In the genomic region with DNA sequence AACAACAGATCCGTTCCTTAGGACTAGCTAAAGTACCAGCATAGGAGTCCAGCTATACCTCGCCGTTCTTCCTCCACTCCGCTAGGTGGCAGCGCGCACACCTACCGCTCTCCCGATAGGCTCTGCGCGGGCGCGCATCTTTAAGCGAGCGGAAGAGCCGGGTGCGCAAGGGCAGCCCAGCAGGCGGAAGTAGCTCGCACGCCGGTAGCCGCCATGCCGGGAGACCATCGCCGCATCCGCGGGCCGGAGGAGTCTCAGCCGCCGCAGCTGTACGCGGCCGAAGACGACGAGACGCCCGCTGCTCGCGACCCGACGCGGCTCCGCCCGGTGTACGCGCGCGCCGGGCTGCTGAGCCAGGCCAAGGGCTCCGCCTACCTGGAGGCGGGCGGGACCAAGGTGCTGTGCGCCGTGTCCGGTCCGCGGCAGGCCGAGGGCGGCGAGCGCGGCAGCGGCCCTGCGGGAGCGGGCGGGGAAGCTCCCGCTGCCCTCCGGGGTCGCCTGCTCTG, we compare ENCODE assay signal across 8 mouse cellular contexts. TPM values are rescaled to one million over a fixed set of nuclear protein-coding genes. Genes with fewer than 3 reads are reported as not detected.
DNase-seq lines count a peak whose midpoint lies in the region; ATAC-seq and TF ChIP-seq lines count a peak whose summit lies in the region.

A gene (plus strand): TSS at position 182 of the 506 bp plus-strand sequence.

- under 1% methylated on average over 68 of the region's 68 CpGs for WGBS in cerebellum, adult 2 months
- WGBS in hindbrain, embryonic 10.5 days, result 1% methylated on average over 68 of the region's 68 CpGs
- WGBS in lung, postnatal 0 days, result under 1% methylated on average over 52 of the region's 68 CpGs

- no peaks in the 10 kb centered on the region for H3K27me3 ChIP-seq in MEL (ENCODE audit: control insufficient read depth in 1 of 2, insufficient read depth in 2 of 2, low read length in 2 of 2)
- H3K27me3 ChIP-seq in cerebellum, adult 2 months (ENCODE audit: control insufficient read depth, insufficient read depth, low read length), result no peaks in the 10 kb centered on the region
- H3K27me3 ChIP-seq in hindbrain, embryonic 10.5 days (ENCODE audit: insufficient read depth, poor library complexity, severe bottlenecking), result no peaks in the 10 kb centered on the region
- no peaks in the 10 kb centered on the region for H3K27me3 ChIP-seq in lung, postnatal 0 days (replicated peaks; ENCODE audit: insufficient read depth, low read length)

- peak; percentile 87 to 90; a peak in 3 of 4 replicates for TF ChIP-seq POLR2A in MEL (IDR thresholded peaks at IDR 0.05; ENCODE audit: control insufficient read depth in 1 of 2, insufficient read depth in 1 of 2, low read depth in 1 of 2, low read length in 2 of 2, poor library complexity in 1 of 2)
- TF ChIP-seq POLR2A in cerebellum, adult 2 months (IDR thresholded peaks at IDR 0.05; ENCODE audit: borderline replicate concordance, insufficient read depth, low read length), result peak; percentile 52; the same call in 1 of the 2 replicates

- peaks cover 20% of the 10 kb centered on the region for H3K79me2 ChIP-seq in MEL (ENCODE audit: control insufficient read depth, insufficient read depth, low read length, poor library complexity)

- DNase-seq in MEL (ENCODE audit: low read depth, low spot score), result peak; percentile 97
- DNase-seq in cerebellum, adult 2 months, result peak; percentile 92
- peak; percentile 94 for DNase-seq in forelimb bud, embryonic 11.5 days (ENCODE audit: low read depth, low spot score)
- DNase-seq in hindbrain, embryonic 10.5 days (ENCODE audit: low spot score), result peak; percentile 92
- DNase-seq in layer of hippocampus, adult 9-11 months, result peak; percentile 92
- DNase-seq in lung, postnatal 0 days (ENCODE audit: low spot score), result peak; percentile 96
- DNase-seq in ovary, postnatal 14 days (ENCODE audit: low spot score), result peak; percentile 83
- peak; percentile 91 for DNase-seq in thymus, postnatal 14 days

- ATAC-seq in lung, postnatal 0 days, result peak; percentile 97

- H3K4me3 ChIP-seq in MEL (ENCODE audit: control insufficient read depth in 1 of 2, insufficient read depth in 1 of 2, low read depth in 2 of 2, low read length in 2 of 2), result peak within 1 kb of the TSS; percentile 62 to 98
- peak within 1 kb of the TSS; percentile 60 for H3K4me3 ChIP-seq in cerebellum, adult 2 months (replicated peaks; ENCODE audit: insufficient read depth, low read depth, low read length)
- peak within 1 kb of the TSS; percentile 95 for H3K4me3 ChIP-seq in hindbrain, embryonic 10.5 days
- peak within 1 kb of the TSS; percentile 96 for H3K4me3 ChIP-seq in lung, postnatal 0 days (ENCODE audit: low read depth, low read length)

- no peak; the same call in 1 of the 2 replicates for TF ChIP-seq RAD21 in MEL (IDR thresholded peaks at IDR 0.05; ENCODE audit: low read depth, low read length)

- peaks cover 12 to 22% of the 10 kb centered on the region in 2 experiments for H3K36me3 ChIP-seq in MEL (ENCODE audit: control insufficient read depth in 1 of 2, insufficient read depth in 2 of 2, low read length in 2 of 2)
- peaks cover 72% of the 10 kb centered on the region for H3K36me3 ChIP-seq in hindbrain, embryonic 10.5 days
- H3K36me3 ChIP-seq in lung, postnatal 0 days (ENCODE audit: insufficient read depth, low read length), result peaks cover 35% of the 10 kb centered on the region

- H3K9ac ChIP-seq in MEL (ENCODE audit: control insufficient read depth, low read depth, low read length, poor library complexity, severe bottlenecking), result peak within 1 kb of the TSS; percentile 98
- peak within 1 kb of the TSS; percentile 48 for H3K9ac ChIP-seq in lung, postnatal 0 days (replicated peaks; ENCODE audit: low read depth)

- H3K9me3 ChIP-seq in MEL (replicated peaks; ENCODE audit: insufficient read depth, low read length), result no peaks in the 10 kb centered on the region
- no peaks in the 10 kb centered on the region for H3K9me3 ChIP-seq in hindbrain, embryonic 10.5 days
- no peaks in the 10 kb centered on the region for H3K9me3 ChIP-seq in lung, postnatal 0 days (ENCODE audit: low read length)

- peak within 1 kb of the TSS; percentile 99 for H3K4me2 ChIP-seq in lung, postnatal 0 days (replicated peaks; ENCODE audit: low read depth, low read length)

- peak; percentile 87 to 89 (median 88) for TF ChIP-seq CTCF in MEL (IDR thresholded peaks at IDR 0.05 in 2 of 3, conservative IDR thresholded peaks at IDR 0.05 in 1 of 3; ENCODE audit: control insufficient read depth in 1 of 3, insufficient read depth in 1 of 3, low read depth in 2 of 3, low read length in 3 of 3, poor library complexity in 1 of 3, severe bottlenecking in 1 of 3)
- peak; percentile 89 for TF ChIP-seq CTCF in cerebellum, adult 2 months (IDR thresholded peaks at IDR 0.05; ENCODE audit: borderline replicate concordance, insufficient read depth, low read depth, low read length)
- TF ChIP-seq CTCF in lung, postnatal 0 days (IDR thresholded peaks at IDR 0.05), result peak; percentile 98

- TF ChIP-seq EP300 in MEL (IDR thresholded peaks at IDR 0.05; ENCODE audit: low read depth in 1 of 2, low read length in 2 of 2), result no peak
- TF ChIP-seq EP300 in lung, postnatal 0 days (IDR thresholded peaks at IDR 0.05), result no peak

- peaks cover 4 to 26% of the 10 kb centered on the region in 2 experiments for H3K4me1 ChIP-seq in MEL (ENCODE audit: control insufficient read depth in 1 of 2, insufficient read depth in 2 of 2, low read length in 2 of 2)
- peaks cover 10% of the 10 kb centered on the region; the same call in 1 of the 2 replicates for H3K4me1 ChIP-seq in cerebellum, adult 2 months (ENCODE audit: control insufficient read depth, insufficient read depth, low read length)
- peaks cover 24% of the 10 kb centered on the region for H3K4me1 ChIP-seq in hindbrain, embryonic 10.5 days (replicated peaks)
- H3K4me1 ChIP-seq in lung, postnatal 0 days (ENCODE audit: insufficient read depth, low read depth, low read length), result peaks cover 8% of the 10 kb centered on the region; the same call in 1 of the 2 replicates

- peak within 1 kb of the TSS; percentile 90 for H3K27ac ChIP-seq in MEL (ENCODE audit: control insufficient read depth, low read depth, low read length)
- no peak within 1 kb of the TSS for H3K27ac ChIP-seq in cerebellum, adult 2 months (ENCODE audit: insufficient read depth, low read length)
- H3K27ac ChIP-seq in hindbrain, embryonic 10.5 days, result peak within 1 kb of the TSS; percentile 93
- H3K27ac ChIP-seq in lung, postnatal 0 days (ENCODE audit: low read length), result peak within 1 kb of the TSS; percentile 48

TF ChIP-seq in MEL, 35 proteins besides CTCF, POLR2A, EP300 and RAD21 (continues in another document):
- no peak for TF ChIP-seq ETS1 (IDR thresholded peaks at IDR 0.05; ENCODE audit: low read depth, low read length)
- TF ChIP-seq SMC3 (IDR thresholded peaks at IDR 0.05; ENCODE audit: low read depth, low read length), result peak; percentile 36; the same call in 1 of the 2 replicates
- TF ChIP-seq CHD1 (IDR thresholded peaks at IDR 0.05; ENCODE audit: low read depth, low read length), result no peak
- TF ChIP-seq NELFE (IDR thresholded peaks at IDR 0.05; ENCODE audit: low read depth, low read length), result peak; percentile 82
- peak; percentile 73 for TF ChIP-seq SIN3A (IDR thresholded peaks at IDR 0.05; ENCODE audit: low read length)
- peak; percentile 47; the same call in 1 of the 2 replicates for TF ChIP-seq MYC (IDR thresholded peaks at IDR 0.05; ENCODE audit: low read depth, low read length)
- no peak for TF ChIP-seq USF1 (IDR thresholded peaks at IDR 0.05; ENCODE audit: low read depth, low read length)
- no peak for TF ChIP-seq ZC3H11A (IDR thresholded peaks at IDR 0.05; ENCODE audit: low read depth, low read length)
- TF ChIP-seq BHLHE40 (IDR thresholded peaks at IDR 0.05; ENCODE audit: borderline replicate concordance, low read depth, low read length), result no peak
- peak; percentile 94 for TF ChIP-seq ELF1 (IDR thresholded peaks at IDR 0.05; ENCODE audit: low read depth, low read length)
- TF ChIP-seq ZKSCAN1 (IDR thresholded peaks at IDR 0.05; ENCODE audit: low read depth, low read length), result no peak
- TF ChIP-seq RCOR1 (IDR thresholded peaks at IDR 0.05; ENCODE audit: low read depth, low read length), result no peak
- no peak for TF ChIP-seq MYB (IDR thresholded peaks at IDR 0.05; ENCODE audit: low read depth, low read length)
- TF ChIP-seq TBP (IDR thresholded peaks at IDR 0.05; ENCODE audit: low read depth, low read length), result no peak
- TF ChIP-seq KAT2A (conservative IDR thresholded peaks at IDR 0.05; ENCODE audit: low read depth, low read length), result peak; percentile 76
- TF ChIP-seq TAL1 (IDR thresholded peaks at IDR 0.05; ENCODE audit: low read length), result no peak
- TF ChIP-seq POLR2AphosphoS2 (IDR thresholded peaks at IDR 0.05; ENCODE audit: low read length), result peak; percentile 100
- TF ChIP-seq E2F4 (IDR thresholded peaks at IDR 0.05; ENCODE audit: borderline replicate concordance, low read depth, low read length), result no peak
- no peak for TF ChIP-seq TCF12 (IDR thresholded peaks at IDR 0.05; ENCODE audit: low read depth, low read length)
- no peak for TF ChIP-seq MEF2A (IDR thresholded peaks at IDR 0.05; ENCODE audit: extremely low read depth, insufficient replicate concordance, low read depth, low read length, poor library complexity, severe bottlenecking)
- TF ChIP-seq ZMIZ1 (IDR thresholded peaks at IDR 0.05; ENCODE audit: low read depth, low read length), result peak; percentile 79
- TF ChIP-seq POLR2AphosphoS5 (IDR thresholded peaks at IDR 0.05; ENCODE audit: borderline replicate concordance, low read depth, low read length), result no peak
- TF ChIP-seq GATA1 (IDR thresholded peaks at IDR 0.05; ENCODE audit: low read depth, low read length), result no peak
- no peak for TF ChIP-seq ZNF384 (IDR thresholded peaks at IDR 0.05; ENCODE audit: low read depth, low read length)
- no peak for TF ChIP-seq MAZ (IDR thresholded peaks at IDR 0.05; ENCODE audit: low read depth, low read length)
- TF ChIP-seq CHD2 (IDR thresholded peaks at IDR 0.05; ENCODE audit: low read length), result no peak
- peak; percentile 95 for TF ChIP-seq HCFC1 (IDR thresholded peaks at IDR 0.05; ENCODE audit: low read depth, low read length)
- TF ChIP-seq MAX (IDR thresholded peaks at IDR 0.05; ENCODE audit: low read length), result peak; percentile 80; the same call in 1 of the 2 replicates
- TF ChIP-seq MAFK (IDR thresholded peaks at IDR 0.05; ENCODE audit: borderline replicate concordance, low read depth, low read length), result no peak

RNA-seq across cellular contexts. Expression of the gene that starts here (rescaled TPM):
- total RNA-seq in MEL (2012; rRNA removed), result 19.2 and 26.4 TPM in 2 replicates
- polyA plus RNA-seq in MEL (2012; ENCODE audit: insufficient read depth in 1 of 2, insufficient read length in 2 of 2, low read depth in 1 of 2, low replicate concordance in 2 of 2, missing spikeins in 1 of 2), result 1 to 10 TPM in 1 of 2 experiments, not detected in 1; 8.0 TPM
- polyA plus RNA-seq in cerebellum, adult 2 months (2012; rRNA removed), result not detected in 2 replicates
- 17.0 and 17.4 TPM in 2 replicates for polyA plus RNA-seq in hindbrain, embryonic 10.5 days (2016; fragmentation: Nextera tagmentation; extraction: Ambion mirVana)
- polyA plus RNA-seq in lung, postnatal 0 days (2015; fragmentation: Nextera tagmentation; extraction: Ambion mirVana), result 4.2 and 5.0 TPM in 2 replicates

Comparison
In these comparisons a context has a peak if more than half of its experiments do, and no peak if none do; other contexts are left out.
1. Peak in DNase-seq and H3K4me3 ChIP-seq in cerebellum, adult 2 months; RNA of the gene not detected or under 1 TPM.